Mouse (Mus musculus) myocyte (in vitro differentiated cells): ENCODE measurements around the gene Saa2.

ENCODE experiments used
- CEBPB ChIP-seq: IDR thresholded peaks from 2 replicates; pipeline ENCODE4 v1.6.1; 2011; ENCODE audit warnings: mild to moderate bottlenecking, moderate library complexity; ENCODE audit not compliant: poor library complexity, insufficient read depth, severe bottlenecking
- E2F4 ChIP-seq: IDR thresholded peaks from one replicate; pipeline ENCODE4 v1.6.1; 2011; ENCODE audit warnings: mild to moderate bottlenecking, control low read depth, moderate library complexity; ENCODE audit not compliant: insufficient read depth
- MAX ChIP-seq: IDR thresholded peaks from one replicate; pipeline ENCODE4 v1.6.1; 2011; ENCODE audit warnings: low read depth, mild to moderate bottlenecking, control low read depth
- MYOD1 ChIP-seq, 3 experiments: IDR thresholded peaks; one replicate each; pipeline ENCODE4 v1.6.1; 2011; ENCODE audit warnings: control low read depth in 2 of 3, low read depth in 2 of 3, mild to moderate bottlenecking in 2 of 3, moderate library complexity in 1 of 3; ENCODE audit not compliant: insufficient read length in 2 of 3, control insufficient read depth in 1 of 3
- MYOG ChIP-seq, 3 experiments: IDR thresholded peaks; one replicate each; pipeline ENCODE4 v1.6.1; 2011; ENCODE audit warnings: control low read depth in 2 of 3, low read depth in 2 of 3, mild to moderate bottlenecking in 2 of 3; ENCODE audit not compliant: insufficient read length in 2 of 3, control insufficient read depth in 1 of 3, insufficient read depth in 1 of 3
- POLR2A ChIP-seq: IDR thresholded peaks from one replicate; pipeline ENCODE4 v1.6.1; 2011; ENCODE audit warnings: low read depth, mild to moderate bottlenecking, control low read depth, moderate library complexity; ENCODE audit not compliant: insufficient read length
- POLR2AphosphoS2 ChIP-seq: IDR thresholded peaks from one replicate; pipeline ENCODE4 v1.6.1; 2011; ENCODE audit warnings: low read depth, control low read depth; ENCODE audit not compliant: insufficient read length
- REST ChIP-seq: IDR thresholded peaks from one replicate; pipeline ENCODE4 v1.6.1; 2011; ENCODE audit warnings: mild to moderate bottlenecking, control low read depth, moderate library complexity; ENCODE audit not compliant: insufficient read depth, insufficient read length
- SRF ChIP-seq: IDR thresholded peaks from one replicate; pipeline ENCODE4 v1.6.1; 2011; ENCODE audit warnings: low read depth; ENCODE audit not compliant: control insufficient read depth, insufficient read length
- TCF12 ChIP-seq: IDR thresholded peaks from one replicate; pipeline ENCODE4 v1.6.1; 2011; ENCODE audit warnings: mild to moderate bottlenecking, control low read depth; ENCODE audit not compliant: poor library complexity, insufficient read depth, severe bottlenecking
- TCF3 ChIP-seq: IDR thresholded peaks from one replicate; pipeline ENCODE4 v1.6.1; 2011; ENCODE audit warnings: low read depth, control low read depth; ENCODE audit not compliant: insufficient read length
- USF1 ChIP-seq: IDR thresholded peaks from one replicate; pipeline ENCODE4 v1.6.1; 2011; ENCODE audit warnings: low read depth, mild to moderate bottlenecking, control low read depth, moderate library complexity

GRCm38 (mm10) chr7:46715600-46715999 lies 36.0 kb upstream of the Saa2 start, which contains the start of gene Saa3:
- no peak for TF ChIP-seq POLR2A
- TF ChIP-seq TCF12 = no peak
- no peak for TF ChIP-seq USF1
- TF ChIP-seq E2F4 = no peak
- no peak for TF ChIP-seq MYOD1 (IDR thresholded peaks at IDR 0.05; ENCODE audit: control insufficient read depth in 1 of 3, insufficient read length in 2 of 3, low read depth in 2 of 3)
- TF ChIP-seq POLR2AphosphoS2 = no peak
- TF ChIP-seq MAX = no peak
- TF ChIP-seq MYOG (IDR thresholded peaks at IDR 0.05; ENCODE audit: control insufficient read depth in 1 of 3, insufficient read depth in 1 of 3, insufficient read length in 2 of 3, low read depth in 2 of 3) = no peak
- no peak for TF ChIP-seq SRF
- no peak for TF ChIP-seq CEBPB
- TF ChIP-seq REST = no peak
- TF ChIP-seq TCF3 = no peak
